Mouse (Mus musculus) skeletal muscle tissue, adult 2 months (tissue): Measurements from ENCODE around the gene Hmgcs2.
A peak's percentile ranks its signal among the peaks of the same experiment; 100 is the strongest.

Experiments
- DNase-seq: peaks from one replicate; pipeline ENCODE4 v3.0.0-alpha.2; 2012; ENCODE audit warnings: low read depth, low spot score

Hmgcs2 gene

GRCm38 (mm10) chr3:98279682-98280081 lies 553 bp upstream of the Hmgcs2 start:
- no peak for DNase-seq

- peak; percentile 27 for DNase-seq
These were observed 871 bp downstream of the Hmgcs2 start for GRCm38 (mm10) chr3:98280933-98281678.

GRCm38 (mm10) chr3:98282422-98282821 lies 2.2 kb downstream of the Hmgcs2 start:
- no peak for DNase-seq

- DNase-seq, result no peak
These were observed 3.0 kb downstream of the Hmgcs2 start for GRCm38 (mm10) chr3:98283205-98283604.

- DNase-seq, result no peak
These were observed 10.8 kb downstream of the Hmgcs2 start for GRCm38 (mm10) chr3:98291044-98291443.

- no peak for DNase-seq
These were observed 15.7 kb downstream of the Hmgcs2 start for GRCm38 (mm10) chr3:98295965-98296364.

GRCm38 (mm10) chr3:98299391-98300100 lies 19.3 kb downstream of the Hmgcs2 start:
- no peak for DNase-seq

- DNase-seq, result no peak
These were observed 20.0 kb downstream of the Hmgcs2 start for GRCm38 (mm10) chr3:98300266-98300665.

- DNase-seq, result no peak
These were observed 21.5 kb downstream of the Hmgcs2 start for GRCm38 (mm10) chr3:98301761-98302160.

GRCm38 (mm10) chr3:98308606-98309005 lies 28.4 kb downstream of the Hmgcs2 start:
- no peak for DNase-seq

GRCm38 (mm10) chr3:98310456-98310855 lies 30.2 kb downstream of the Hmgcs2 start:
- DNase-seq, result no peak

- peak; percentile 17 for DNase-seq
These were observed 32.6 kb downstream of the Hmgcs2 start for GRCm38 (mm10) chr3:98312867-98313266.

GRCm38 (mm10) chr3:98313294-98314155 lies 33.3 kb downstream of the Hmgcs2 start:
- no peak for DNase-seq

GRCm38 (mm10) chr3:98315181-98315580 lies 34.9 kb downstream of the Hmgcs2 start:
- DNase-seq, result no peak

GRCm38 (mm10) chr3:98317143-98317542 lies 36.9 kb downstream of the Hmgcs2 start:
- DNase-seq, result no peak

- no peak for DNase-seq
These were observed 39.0 kb downstream of the Hmgcs2 start for GRCm38 (mm10) chr3:98319190-98319589.

GRCm38 (mm10) chr3:98322209-98322608 lies 42.0 kb downstream of the Hmgcs2 start:
- DNase-seq, result no peak

- DNase-seq, result no peak
These were observed 44.0 kb downstream of the Hmgcs2 start for GRCm38 (mm10) chr3:98324235-98324634.

GRCm38 (mm10) chr3:98334010-98334409 lies 53.8 kb downstream of the Hmgcs2 start:
- DNase-seq, result no peak

- DNase-seq, result no peak
These were observed 55.1 kb downstream of the Hmgcs2 start for GRCm38 (mm10) chr3:98335331-98335730.

- no peak for DNase-seq
These were observed 55.7 kb downstream of the Hmgcs2 start for GRCm38 (mm10) chr3:98335886-98336285.
